Mouse (Mus musculus): ENCODE data around the gene Sardh. TPM values are rescaled to one million over a fixed set of nuclear protein-coding genes. Genes with fewer than 3 reads are reported as not detected.

Sardh gene
- total RNA-seq, 2 experiments from 2014 or later, result 8.4 to 9.9 TPM

GRCm38 (mm10) chr2:27175696-27176267, 72.4 kb downstream of the Sardh start:
- DNase-seq (ENCODE audit: low spot score in 2 of 2), result no peak

GRCm38 (mm10) chr2:27174242-27174641, 73.9 kb downstream of the Sardh start:
- DNase-seq (ENCODE audit: low spot score in 2 of 2), result peak in 1 of 2 experiments; percentile 69

- peak in 1 of 2 experiments; percentile 40 for DNase-seq (ENCODE audit: low spot score in 2 of 2)
Measured at GRCm38 (mm10) chr2:27166999-27167398, 81.1 kb downstream of the Sardh start.

- DNase-seq (ENCODE audit: low spot score in 2 of 2), result peak in 1 of 2 experiments; percentile 70
Measured at GRCm38 (mm10) chr2:27166074-27166473, 82.1 kb downstream of the Sardh start.

- peak; percentile 75 to 82 for DNase-seq (ENCODE audit: low spot score in 2 of 2)
Measured at GRCm38 (mm10) chr2:27164796-27165590, 83.1 kb downstream of the Sardh start, which contains the start of gene Dbh. Dbh (plus strand) TSS chr2:27165233.

- peak in 1 of 2 experiments; percentile 65 for DNase-seq (ENCODE audit: low spot score in 2 of 2)
Measured at GRCm38 (mm10) chr2:27163851-27164250, 84.3 kb downstream of the Sardh start.

- DNase-seq (ENCODE audit: low spot score in 2 of 2), result no peak
Measured at GRCm38 (mm10) chr2:27162656-27163055, 85.5 kb downstream of the Sardh start.

GRCm38 (mm10) chr2:27161526-27161925, 86.6 kb downstream of the Sardh start:
- no peak for DNase-seq (ENCODE audit: low spot score in 2 of 2)

GRCm38 (mm10) chr2:27156596-27156995, 91.5 kb downstream of the Sardh start:
- DNase-seq (ENCODE audit: low spot score in 2 of 2), result no peak

- no peak for DNase-seq (ENCODE audit: low spot score in 2 of 2)
Measured at GRCm38 (mm10) chr2:27154466-27155185, 93.5 kb downstream of the Sardh start.

GRCm38 (mm10) chr2:27149457-27149856, 98.7 kb downstream of the Sardh start:
- DNase-seq (ENCODE audit: low spot score in 2 of 2), result no peak

- DNase-seq (ENCODE audit: low spot score in 2 of 2), result no peak
Measured at GRCm38 (mm10) chr2:27146840-27147239, 101.3 kb downstream of the Sardh start.

GRCm38 (mm10) chr2:27144957-27145356, 103.2 kb downstream of the Sardh start:
- DNase-seq (ENCODE audit: low spot score in 2 of 2), result no peak

GRCm38 (mm10) chr2:27141950-27142693, 106.0 kb downstream of the Sardh start, which contains the start of gene Fam163b:
Fam163b (minus strand) TSS chr2:27142491.
- DNase-seq (ENCODE audit: low spot score in 2 of 2), result peak; percentile 37 to 63

Other genes with a start within 250 kb of the Sardh start
- 10 to 100 TPM; 39.3 to 43.6 TPM for gene Cacfd1, start 238.4 kb downstream of the Sardh start, total RNA-seq (2021)
- 10 to 100 TPM; 31.7 to 34.6 TPM for gene Slc2a6, start 220.3 kb downstream of the Sardh start, total RNA-seq (2021)
- gene Mymk, start 176.2 kb downstream of the Sardh start, total RNA-seq (2021), result under 1 TPM; 0.69 to 0.91 TPM
- gene Adamtsl2, start 169.0 kb downstream of the Sardh start, total RNA-seq (2021), result 10 to 100 TPM; 13.2 to 13.7 TPM
- 100 to 1,000 TPM; 118 to 119 TPM for gene Fam163b, start 105.8 kb downstream of the Sardh start, total RNA-seq (2021)
- under 1 TPM; 0.25 to 0.27 TPM for gene Dbh, start 83.1 kb downstream of the Sardh start, total RNA-seq (2021)
- 1 to 10 TPM; 7.8 to 9.2 TPM for gene Vav2, start 178.7 kb upstream of the Sardh start, total RNA-seq (2021)
- gene Brd3os, start 194.0 kb upstream of the Sardh start, total RNA-seq (2021), result 10 to 100 TPM; 21.6 to 24.3 TPM